Comparison of ENCODE assay signal across 8 mouse cellular contexts in genomic region chr2:34870520-34871474, GRCm38 (mm10). TPM values are rescaled to one million over a fixed set of nuclear protein-coding genes. Genes with fewer than 3 reads are reported as not detected.
DNase-seq lines count a peak whose midpoint lies in the region; ATAC-seq and TF ChIP-seq lines count a peak whose summit lies in the region.

No protein-coding gene starts in this region.

- POLR2A ChIA-PET in Patski (lab: Charles Lee): interaction anchor here (0.7 to 1.5 kb wide), 6 partner anchors 10 to 43 kb away, joined by 3 to 4 read pairs (median 3); no protein-coding TSS in a partner anchor

- peak overlapping the region; percentile 95 for H3K27ac ChIP-seq in hindbrain, embryonic 13.5 days

- peak overlapping the region; percentile 66 for H3K4me2 ChIP-seq in hindbrain, embryonic 13.5 days

- peaks cover 39% of the 10 kb centered on the region for H3K4me1 ChIP-seq in hindbrain, embryonic 13.5 days (replicated peaks)

- no peaks in the 10 kb centered on the region for H3K27me3 ChIP-seq in Patski
- peaks cover 33% of the 10 kb centered on the region for H3K27me3 ChIP-seq in hindbrain, embryonic 13.5 days

- peak; percentile 83 for ATAC-seq in Patski
- peak; percentile 99 for ATAC-seq in hindbrain, embryonic 13.5 days (ENCODE audit: low FRiP score)

- H3K9ac ChIP-seq in hindbrain, embryonic 13.5 days: peak overlapping the region; percentile 94

- H3K9me3 ChIP-seq in hindbrain, embryonic 13.5 days: no peaks in the 10 kb centered on the region

- under 1% methylated on average over 67 of the region's 67 CpGs for WGBS in hindbrain, embryonic 13.5 days

- TF ChIP-seq CTCF in Patski (IDR thresholded peaks at IDR 0.05): no peak

- in situ Hi-C loops in Patski (cut with MboI; ENCODE audit: low pct_unique_long_range_greater_than_20kb): no loop called here

- CTCF ChIA-PET in Patski (lab: Charles Lee): interaction anchor here (1.1 kb wide), 1 partner anchor 34 kb away, joined by 3 read pairs; no protein-coding TSS in a partner anchor

- peak overlapping the region; percentile 88 for H3K4me3 ChIP-seq in hindbrain, embryonic 13.5 days

- DNase-seq in Patski (ENCODE audit: low read depth, low spot score): peak; percentile 94
- DNase-seq in cerebellum, postnatal 14 days: peak; percentile 91 to 92
- DNase-seq in frontal cortex, postnatal 14 days (ENCODE audit: low spot score in 2 of 2): peak; percentile 91 to 93
- DNase-seq in layer of hippocampus, postnatal 25 days (ENCODE audit: extremely low spot score in 1 of 2, low spot score in 1 of 2): peak; percentile 68 to 83
- DNase-seq in lung, postnatal 25 days (ENCODE audit: low spot score): peak; percentile 97
- DNase-seq in retina, embryonic 14.5 days (ENCODE audit: low spot score): peak; percentile 100
- peak; percentile 92 for DNase-seq in thymus, postnatal 4 days

- peaks cover 4% of the 10 kb centered on the region for H3K36me3 ChIP-seq in hindbrain, embryonic 13.5 days

RNA-seq across cellular contexts. Expression of gene Cutal, which starts 3.4 kb away (rescaled TPM):
- polyA plus RNA-seq in Patski (2021): 33.2 TPM
- not detected in 2 replicates for polyA plus RNA-seq in hindbrain, embryonic 13.5 days (2015; fragmentation: Nextera tagmentation; extraction: Ambion mirVana)
- under 1 TPM; 0.44 to 0.49 TPM for total RNA-seq in layer of hippocampus, postnatal 25 days (2021)

RNA-seq across cellular contexts. Expression of gene Psmd5, which starts 4.0 kb away (rescaled TPM):
- polyA plus RNA-seq in Patski (2021): 82.5 TPM
- 95.6 and 105 TPM in 2 replicates for polyA plus RNA-seq in hindbrain, embryonic 13.5 days (2015; fragmentation: Nextera tagmentation; extraction: Ambion mirVana)
- total RNA-seq in layer of hippocampus, postnatal 25 days (2021): 10 to 100 TPM; 40.2 to 46.1 TPM

RNA-seq across cellular contexts. Expression of gene Gm34653, which starts 38.0 kb away (rescaled TPM):
- polyA plus RNA-seq in Patski (2021): 0.10 TPM
- polyA plus RNA-seq in hindbrain, embryonic 13.5 days (2015; fragmentation: Nextera tagmentation; extraction: Ambion mirVana): not detected in 2 replicates
- total RNA-seq in layer of hippocampus, postnatal 25 days (2021): not detected

RNA-seq across cellular contexts. Expression of gene Phf19, which starts 43.0 kb away (rescaled TPM):
- polyA plus RNA-seq in Patski (2021): 0.99 TPM
- 1.1 and 1.3 TPM in 2 replicates for polyA plus RNA-seq in hindbrain, embryonic 13.5 days (2015; fragmentation: Nextera tagmentation; extraction: Ambion mirVana)
- 1 to 10 TPM in 1 of 2 experiments, under 1 TPM in 1; 0.76 to 1.7 TPM for total RNA-seq in layer of hippocampus, postnatal 25 days (2021)

RNA-seq across cellular contexts. Expression of gene Fbxw2, which starts 44.7 kb away (rescaled TPM):
- polyA plus RNA-seq in Patski (2021): 62.6 TPM
- 83.1 and 83.8 TPM in 2 replicates for polyA plus RNA-seq in hindbrain, embryonic 13.5 days (2015; fragmentation: Nextera tagmentation; extraction: Ambion mirVana)
- 10 to 100 TPM; 82.5 to 84.3 TPM for total RNA-seq in layer of hippocampus, postnatal 25 days (2021)

Comparison
In these comparisons a context has a peak if more than half of its experiments do, and no peak if none do; other contexts are left out.
1. Peak in every context shown above with its lines: DNase-seq, ATAC-seq, H3K4me3 ChIP-seq and H3K27ac ChIP-seq.
2. RNA of gene Cutal, which starts 3.4 kb away (polyA plus RNA-seq): 33.2 TPM in Patski (single experiment); not detected in hindbrain, embryonic 13.5 days; every median in the first group is over 10 times any median in the second.